Mouse (Mus musculus) limb, embryonic 11.5 days (tissue): ENCODE data around the gene Cd300lg. TPM values are rescaled to one million over a fixed set of nuclear protein-coding genes. Genes with fewer than 3 reads are reported as not detected.

Source experiments
- ATAC-seq: fragments of 200-750 bp; cut with Nextera tagmentation; 2 replicates; pipeline ENCODE4 v1.8.0; 2017; ENCODE audit warnings: low read depth; ENCODE audit not compliant: insufficient number of reproducible peaks, low FRiP score, low TSS enrichment
- DNase-seq: peaks from one replicate; pipeline ENCODE4 v3.0.0-alpha.2; 2015; ENCODE audit warnings: low spot score
- H3K27ac ChIP-seq: fragments of 300-500 bp; sonication (generic); replicated peaks from 2 replicates; pipeline ENCODE4 v1.5.1; 2014; ENCODE audit warnings: low read depth, mild to moderate bottlenecking, low read length
- H3K27me3 ChIP-seq: fragments of 300-500 bp; sonication (generic); 2 replicates; pipeline ENCODE4 v1.6.1; 2014; ENCODE audit warnings: mild to moderate bottlenecking, low read length, mixed read lengths; ENCODE audit not compliant: control insufficient read depth, insufficient read depth
- H3K36me3 ChIP-seq: fragments of 300-500 bp; sonication (generic); 2 replicates; pipeline ENCODE4 v1.6.1; 2014; ENCODE audit warnings: mild to moderate bottlenecking, low read length, moderate library complexity, mixed read lengths; ENCODE audit not compliant: control insufficient read depth, insufficient read depth
- H3K4me1 ChIP-seq: fragments of 300-500 bp; sonication (generic); 2 replicates; pipeline ENCODE4 v1.6.1; 2014; ENCODE audit warnings: low read length, mixed read lengths; ENCODE audit not compliant: control insufficient read depth, insufficient read depth
- H3K4me2 ChIP-seq: fragments of 300-500 bp; sonication (generic); 2 replicates; pipeline ENCODE4 v1.6.1; 2014; ENCODE audit warnings: low read depth, mild to moderate bottlenecking, moderate library complexity; ENCODE audit not compliant: severe bottlenecking
- H3K4me3 ChIP-seq: fragments of 300-500 bp; sonication (generic); 2 replicates; pipeline ENCODE4 v1.5.1; 2014; ENCODE audit warnings: low read depth, low read length
- H3K9ac ChIP-seq: fragments of 300-500 bp; sonication (generic); 2 replicates; pipeline ENCODE4 v1.6.1; 2014; ENCODE audit warnings: mild to moderate bottlenecking, low read length
- H3K9me3 ChIP-seq: fragments of 300-500 bp; sonication (generic); 2 replicates; pipeline ENCODE4 v1.6.1; 2016; ENCODE audit warnings: low read length; ENCODE audit not compliant: control insufficient read depth
- WGBS: fragments of 180-500 bp; shearing (Covaris S2); extraction: QIAGEN DNeasy Blood & Tissue Kit; methylation state at CpG from one replicate; pipeline ENCODE4 v1.1.7; 2014; 5-methylcytosine and 5-hydroxymethylcytosine counted together
- polyA plus RNA-seq: library from polyadenylated mRNA; unstranded; fragments of >200 nt; fragmentation: Nextera tagmentation; extraction: Ambion mirVana; gene quantifications from 2 replicates; pipeline ENCODE4 v1.2.1, GENCODE M21; 2014

The Cd300lg gene
- polyA plus RNA-seq, 1 experiment from 2014 or later = 0.35 TPM

DNA sequence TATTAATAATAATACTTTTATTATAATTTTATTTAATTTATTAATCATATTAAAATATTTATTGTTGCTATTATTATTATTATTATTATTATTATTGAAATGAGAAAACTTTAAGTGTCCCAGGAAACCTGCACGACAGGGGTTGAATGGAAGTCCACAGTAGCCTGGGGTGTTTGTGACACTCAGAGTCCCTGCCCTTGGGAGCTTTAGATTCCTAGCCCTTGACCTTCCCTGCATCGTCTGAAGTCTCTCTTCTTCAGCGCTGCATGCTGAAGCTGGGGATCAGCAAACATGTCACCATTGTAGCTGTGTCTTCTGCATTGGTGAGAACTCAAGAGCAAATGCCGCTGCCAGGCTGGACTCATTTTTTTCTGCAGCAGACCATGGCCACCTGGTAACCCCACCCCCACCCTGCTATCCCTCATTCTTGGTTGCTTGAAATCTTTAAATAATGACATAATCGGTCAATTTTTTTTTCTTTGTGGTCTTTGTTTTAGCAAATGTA, 5.8 kb upstream of the Cd300lg start:
- Histone ChIP-seq H3K36me3 (no peaks in the 10 kb centered on the region), H3K27ac (no peak overlapping the region), H3K4me1 (no peaks in the 10 kb centered on the region), H3K4me3 (no peak overlapping the region), H3K4me2 (no peak overlapping the region), H3K9ac (no peak overlapping the region), H3K9me3 (no peaks in the 10 kb centered on the region), H3K27me3 (no peaks in the 10 kb centered on the region)
- DNase-seq (no peak), ATAC-seq (no peak)
- 78% methylated on average over 5 of the region's 5 CpGs for WGBS

DNA sequence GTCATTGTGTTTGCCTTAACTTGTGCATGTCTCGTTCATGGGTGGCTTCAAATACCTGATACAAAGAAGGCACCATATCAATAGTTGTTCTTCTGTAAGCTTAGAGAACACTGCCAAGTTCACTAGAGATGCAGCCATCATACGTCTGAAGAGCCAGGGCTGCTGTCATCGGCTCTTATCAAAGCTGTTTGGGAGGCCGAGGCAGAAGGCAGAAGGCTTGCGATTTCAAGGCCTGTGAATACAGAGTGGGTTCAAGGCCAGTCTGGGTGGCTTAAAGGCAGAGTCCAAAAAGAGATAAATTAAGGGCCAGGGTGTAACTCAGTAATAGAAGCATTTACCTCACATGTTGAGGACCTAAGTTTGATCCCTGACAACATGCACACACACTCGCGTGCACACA, 5.0 kb upstream of the Cd300lg start:
- Histone ChIP-seq H3K27me3 (no peaks in the 10 kb centered on the region), H3K36me3 (no peaks in the 10 kb centered on the region), H3K4me1 (no peaks in the 10 kb centered on the region), H3K4me3 (no peak overlapping the region), H3K9me3 (no peaks in the 10 kb centered on the region), H3K27ac (no peak overlapping the region), H3K4me2 (no peak overlapping the region), H3K9ac (no peak overlapping the region)
- 88% methylated on average over 7 of the region's 7 CpGs for WGBS
- DNase-seq = no peak
- no peak for ATAC-seq

DNA sequence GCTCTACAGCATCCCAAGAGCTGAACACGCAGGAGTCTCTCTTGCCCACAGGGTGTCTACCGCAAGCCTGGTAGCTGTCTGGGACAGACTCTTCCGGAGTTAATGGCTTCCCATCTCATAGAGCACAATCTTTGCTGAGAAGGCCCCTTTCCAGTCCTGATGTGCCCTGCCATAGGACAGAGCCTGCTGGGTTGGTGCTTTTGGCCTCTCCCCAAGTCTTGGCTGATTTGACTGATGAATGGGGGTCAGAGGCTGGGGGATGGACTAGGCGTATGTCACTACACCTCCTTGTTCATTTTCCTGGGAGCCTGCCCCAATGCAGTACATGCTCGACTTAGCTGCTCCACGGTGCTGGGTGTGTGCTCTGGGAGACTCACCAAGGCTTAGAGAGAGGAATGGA, 3.5 kb upstream of the Cd300lg start:
- WGBS = 78% methylated on average over 6 of the region's 6 CpGs
- Histone ChIP-seq H3K4me3 (no peak overlapping the region), H3K9me3 (no peaks in the 10 kb centered on the region), H3K9ac (no peak overlapping the region), H3K4me2 (no peak overlapping the region), H3K36me3 (no peaks in the 10 kb centered on the region), H3K4me1 (no peaks in the 10 kb centered on the region), H3K27me3 (no peaks in the 10 kb centered on the region), H3K27ac (no peak overlapping the region)
- DNase-seq (no peak), ATAC-seq (no peak)

DNA sequence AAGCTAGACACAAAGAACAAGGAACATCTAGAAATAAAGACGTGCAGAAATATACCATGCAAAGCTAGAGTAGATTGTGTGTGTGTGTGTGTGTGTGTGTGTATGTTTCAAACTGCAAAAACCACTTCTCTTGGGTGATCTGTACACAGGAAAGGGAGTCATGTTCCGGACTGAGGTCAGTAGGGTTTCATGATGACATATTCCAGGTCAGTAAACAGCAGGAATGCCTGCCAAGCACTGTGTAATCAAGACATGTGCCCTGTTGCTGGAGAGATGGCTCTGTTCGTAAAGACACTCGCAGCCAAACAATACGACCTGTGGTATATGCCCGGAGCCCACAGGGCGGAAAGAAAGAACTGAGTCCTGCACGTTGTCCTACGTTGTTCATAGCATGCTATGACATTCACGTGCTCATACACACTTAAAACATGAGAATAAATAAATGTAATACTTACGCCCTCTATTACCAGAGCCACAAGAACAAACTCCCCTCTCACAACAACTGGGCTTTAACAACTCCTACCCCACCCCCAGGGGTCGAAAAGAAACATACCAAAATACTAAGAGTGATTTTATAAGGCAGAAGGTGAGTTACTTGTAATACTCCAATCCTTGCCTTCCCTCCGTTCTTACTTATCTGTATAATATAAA, 1.7 kb upstream of the Cd300lg start:
- Histone ChIP-seq H3K27me3 (no peaks in the 10 kb centered on the region), H3K4me3 (no peak overlapping the region), H3K9me3 (no peaks in the 10 kb centered on the region), H3K9ac (no peak overlapping the region), H3K4me2 (no peak overlapping the region), H3K27ac (no peak overlapping the region), H3K36me3 (no peaks in the 10 kb centered on the region), H3K4me1 (no peaks in the 10 kb centered on the region)
- WGBS = 75% methylated on average over 13 of the region's 13 CpGs
- no peak for DNase-seq
- ATAC-seq = no peak

DNA sequence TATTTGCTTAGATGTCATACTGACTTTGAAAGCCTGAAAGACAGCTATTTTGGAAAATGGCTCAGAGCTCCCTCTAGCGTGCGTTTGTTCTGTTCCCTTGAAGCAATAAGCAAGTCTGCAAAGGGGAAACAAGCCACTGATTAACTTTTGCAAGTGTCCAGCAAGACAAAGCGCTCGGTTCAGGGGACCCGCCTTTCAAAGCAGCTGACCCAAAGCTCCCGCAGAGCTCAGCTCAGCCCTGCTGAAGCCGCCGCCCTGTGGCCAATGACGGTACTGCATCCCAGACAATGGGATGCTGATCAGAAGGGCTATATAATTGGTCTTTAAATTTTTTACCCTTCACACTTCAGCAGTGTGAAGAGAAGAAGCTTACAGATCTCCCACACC, 1.2 kb upstream of the Cd300lg start:
- Histone ChIP-seq H3K4me2 (no peak overlapping the region), H3K4me1 (no peaks in the 10 kb centered on the region), H3K27ac (no peak overlapping the region), H3K36me3 (no peaks in the 10 kb centered on the region), H3K27me3 (no peaks in the 10 kb centered on the region), H3K4me3 (no peak overlapping the region), H3K9ac (no peak overlapping the region), H3K9me3 (peaks cover 1% of the 10 kb centered on the region; the same call in 1 of the 2 replicates)
- 1% methylated on average over 9 of the region's 9 CpGs for WGBS
- peak; percentile 95 for DNase-seq
- peak; percentile 78 for ATAC-seq

DNA sequence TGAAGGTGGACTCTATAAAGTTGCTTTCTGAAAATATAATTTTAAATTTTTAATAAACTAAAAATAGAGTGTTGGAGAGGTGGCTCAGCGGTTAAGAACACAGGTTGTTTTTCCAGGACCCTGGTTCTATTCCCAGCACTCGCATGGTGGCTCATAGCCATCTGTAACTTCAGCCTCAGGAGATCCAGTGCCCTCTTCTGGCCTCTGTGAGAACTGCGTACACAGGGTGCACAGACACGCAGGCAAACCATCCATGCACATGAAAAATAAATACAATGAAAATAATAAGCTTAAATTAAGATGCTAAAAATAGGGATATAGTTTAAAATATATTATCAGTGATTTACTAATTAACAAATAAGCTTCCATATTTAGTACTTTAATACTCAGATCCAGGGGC, 663 bp upstream of the Cd300lg start:
- ATAC-seq (no peak), DNase-seq (no peak)
- no peak overlapping the region for H3K4me2 ChIP-seq
- H3K9ac ChIP-seq = no peak overlapping the region
- H3K36me3 ChIP-seq = no peaks in the 10 kb centered on the region
- peaks cover 5% of the 10 kb centered on the region; the same call in 1 of the 2 replicates for H3K9me3 ChIP-seq
- H3K27ac ChIP-seq = no peak overlapping the region
- H3K4me3 ChIP-seq = no peak overlapping the region
- no peaks in the 10 kb centered on the region for H3K27me3 ChIP-seq
- 63% methylated on average over 4 of the region's 4 CpGs for WGBS
- H3K4me1 ChIP-seq = no peaks in the 10 kb centered on the region

DNA sequence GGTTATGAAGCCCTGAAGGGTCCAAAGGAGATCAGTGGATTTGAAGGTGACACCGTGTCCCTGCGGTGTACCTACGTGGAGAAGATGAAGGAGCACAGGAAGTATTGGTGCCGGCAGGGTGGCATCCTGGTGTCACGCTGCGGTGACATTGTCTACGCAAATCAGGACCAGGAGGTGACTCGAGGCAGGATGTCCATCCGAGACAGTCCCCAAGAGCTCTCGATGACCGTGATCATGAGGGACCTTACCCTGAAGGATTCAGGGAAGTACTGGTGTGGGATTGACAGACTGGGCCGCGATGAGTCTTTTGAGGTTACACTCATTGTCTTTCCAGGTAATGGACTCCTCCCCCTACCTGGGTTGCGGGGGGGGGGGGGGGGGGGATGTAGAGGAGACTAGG, 1.7 kb downstream of the Cd300lg start:
- Histone ChIP-seq H3K4me2 (no peak overlapping the region), H3K4me3 (no peak overlapping the region), H3K9ac (no peak overlapping the region), H3K9me3 (peaks cover 8% of the 10 kb centered on the region; the same call in 1 of the 2 replicates), H3K4me1 (no peaks in the 10 kb centered on the region), H3K27ac (no peak overlapping the region), H3K36me3 (no peaks in the 10 kb centered on the region), H3K27me3 (no peaks in the 10 kb centered on the region)
- DNase-seq (no peak), ATAC-seq (no peak)
- WGBS = 87% methylated on average over 14 of the region's 14 CpGs

DNA sequence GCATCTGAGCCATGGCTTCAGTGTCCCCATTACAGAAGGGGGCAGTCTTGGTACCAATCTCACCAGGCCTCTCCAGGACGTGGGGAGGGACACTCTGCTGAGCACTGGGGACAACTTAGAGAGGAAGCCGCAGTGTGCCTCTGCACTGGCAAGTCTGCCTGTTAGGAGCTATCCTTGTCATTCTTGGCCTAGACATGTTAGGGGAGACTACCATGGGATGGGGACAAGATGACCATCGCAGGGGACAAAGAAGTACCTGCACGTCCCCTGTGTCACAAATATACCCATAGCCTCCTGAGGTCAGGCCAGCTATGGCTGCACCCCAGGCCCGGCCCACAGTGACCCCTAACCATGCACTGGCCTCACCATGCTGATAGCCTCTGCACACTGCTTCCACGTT, 2.1 kb downstream of the Cd300lg start:
- Histone ChIP-seq H3K27me3 (no peaks in the 10 kb centered on the region), H3K36me3 (no peaks in the 10 kb centered on the region), H3K9me3 (peaks cover 8% of the 10 kb centered on the region; the same call in 1 of the 2 replicates), H3K27ac (no peak overlapping the region), H3K4me3 (no peak overlapping the region), H3K9ac (no peak overlapping the region), H3K4me1 (no peaks in the 10 kb centered on the region), H3K4me2 (no peak overlapping the region)
- ATAC-seq = no peak
- DNase-seq = no peak
- 88% methylated on average over 6 of the region's 6 CpGs for WGBS
